Mouse (Mus musculus) erythroid progenitor cell, adult 5-6 weeks (primary cell): ENCODE results near the gene Rnf187. TPM values are rescaled to one million over a fixed set of nuclear protein-coding genes. Genes with fewer than 3 reads are reported as not detected.

Experiments used
- ATAC-seq: replicated peaks from 2 replicates; pipeline ENCODE4 v1.8.0; 2016; ENCODE audit warnings: moderate number of reproducible peaks, mild to moderate bottlenecking, moderate TSS enrichment, inconsistent platforms; ENCODE audit not compliant: poor library complexity, low FRiP score, severe bottlenecking
- total RNA-seq, 2 experiments: library from RNA; stranded (forward) in 1 of 2; stranded (reverse) in 1 of 2; fragments of 150-400 nt in 1 of 2; fragments of 186-747, 209-891 nt in 1 of 2; gene quantifications; 2 replicates each; pipeline versions ENCODE4 v1.2.3 to v1.2.4; 2015 to 2017; ENCODE audit warnings: low replicate concordance in 2 of 2

Rnf187 gene
- total RNA-seq (2015; ENCODE audit: low replicate concordance), result 104 and 109 TPM in 2 replicates
- 104 and 117 TPM in 2 replicates for total RNA-seq (2017; ENCODE audit: low replicate concordance)

DNA sequence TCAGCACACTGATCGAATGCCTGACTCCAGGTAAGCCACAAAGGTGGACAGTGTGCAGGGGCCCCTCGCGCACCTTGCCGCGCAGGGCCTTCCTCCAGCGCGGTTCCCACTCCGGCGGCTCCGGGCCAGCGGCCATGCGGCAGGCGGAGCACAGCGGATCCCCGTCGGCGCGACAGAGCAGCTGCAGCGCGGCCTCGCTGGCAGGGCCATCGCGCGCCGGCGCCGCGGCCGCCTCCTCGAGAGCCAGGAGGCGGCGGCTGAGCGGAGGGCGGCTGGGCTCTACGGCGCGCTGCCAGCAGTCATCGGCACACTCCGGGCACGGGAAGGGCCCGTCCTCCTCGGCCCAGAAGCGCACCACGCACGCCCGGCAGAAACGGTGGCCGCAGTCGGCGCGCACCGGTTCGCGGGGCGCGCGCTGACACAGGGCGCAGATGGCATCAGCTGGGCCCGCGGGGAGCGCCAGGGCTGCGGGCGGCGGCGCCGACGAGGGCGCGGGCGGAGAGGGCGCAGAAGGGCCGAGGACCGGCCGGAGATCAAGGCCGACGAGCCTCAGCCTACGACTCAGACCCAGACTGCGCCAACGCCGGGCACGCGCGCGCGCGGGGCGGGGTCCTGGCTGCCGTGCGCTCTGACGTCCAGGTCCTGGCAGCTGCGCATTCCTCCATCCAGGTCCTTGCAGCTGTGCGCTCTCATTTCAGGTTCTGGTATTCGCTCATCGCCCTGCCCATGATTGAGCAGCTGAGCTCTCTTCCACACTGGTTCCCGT, at the start of gene Rnf187:
TSS of gene Rnf187 (minus strand) at position 595 of the 766 bp plus-strand sequence.
- ATAC-seq, result peak; percentile 91

DNA sequence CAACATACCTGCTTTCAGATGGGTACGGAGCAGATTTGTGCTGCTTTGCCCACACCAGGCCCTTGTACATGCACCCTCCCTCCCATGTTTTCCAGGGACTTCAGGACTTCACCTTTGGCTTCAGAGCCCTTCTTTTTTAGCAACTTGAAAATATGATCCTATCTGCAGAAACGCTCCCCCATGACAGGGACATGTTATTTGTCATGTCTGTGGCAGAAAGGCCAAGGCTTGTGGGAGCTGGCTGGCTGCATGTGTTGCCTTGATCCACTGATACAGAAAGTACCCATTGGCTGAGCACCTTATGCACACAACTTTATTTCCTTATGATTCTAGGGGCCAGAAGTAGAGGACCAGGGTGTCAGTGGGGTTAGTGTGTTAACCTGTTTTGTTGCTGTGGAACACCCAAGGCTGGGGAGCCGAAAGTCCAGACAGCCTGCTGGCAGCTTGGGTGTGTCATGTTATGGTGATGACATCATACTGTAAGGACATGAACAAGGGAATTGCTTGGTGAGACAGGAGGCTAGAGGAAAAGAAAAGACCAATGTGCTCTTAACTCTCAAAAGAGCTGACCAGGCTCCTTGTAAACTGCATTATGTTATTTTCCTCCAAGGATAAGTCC, 46.7 kb upstream of the Rnf187 start:
- ATAC-seq, result no peak

DNA sequence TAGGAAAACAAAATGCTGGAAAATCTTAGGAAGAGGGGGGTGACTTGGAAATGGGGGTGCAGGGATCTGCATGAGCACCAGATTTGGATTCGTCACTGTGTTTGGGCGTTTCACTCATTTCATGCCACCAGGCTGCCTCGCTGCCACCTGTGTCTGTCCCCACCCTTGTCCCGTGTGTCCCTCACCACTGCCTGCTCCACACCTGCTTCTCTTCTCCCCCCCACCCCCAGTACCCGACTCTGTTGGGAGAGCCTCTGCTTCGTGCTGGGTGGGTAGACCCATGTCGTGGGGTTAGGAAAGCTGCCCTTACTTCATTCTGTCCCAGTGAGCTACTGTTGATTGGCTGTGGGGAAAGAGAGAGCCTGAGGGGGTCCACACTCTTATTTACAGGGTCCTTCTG, 45.9 kb upstream of the Rnf187 start:
- no peak for ATAC-seq

DNA sequence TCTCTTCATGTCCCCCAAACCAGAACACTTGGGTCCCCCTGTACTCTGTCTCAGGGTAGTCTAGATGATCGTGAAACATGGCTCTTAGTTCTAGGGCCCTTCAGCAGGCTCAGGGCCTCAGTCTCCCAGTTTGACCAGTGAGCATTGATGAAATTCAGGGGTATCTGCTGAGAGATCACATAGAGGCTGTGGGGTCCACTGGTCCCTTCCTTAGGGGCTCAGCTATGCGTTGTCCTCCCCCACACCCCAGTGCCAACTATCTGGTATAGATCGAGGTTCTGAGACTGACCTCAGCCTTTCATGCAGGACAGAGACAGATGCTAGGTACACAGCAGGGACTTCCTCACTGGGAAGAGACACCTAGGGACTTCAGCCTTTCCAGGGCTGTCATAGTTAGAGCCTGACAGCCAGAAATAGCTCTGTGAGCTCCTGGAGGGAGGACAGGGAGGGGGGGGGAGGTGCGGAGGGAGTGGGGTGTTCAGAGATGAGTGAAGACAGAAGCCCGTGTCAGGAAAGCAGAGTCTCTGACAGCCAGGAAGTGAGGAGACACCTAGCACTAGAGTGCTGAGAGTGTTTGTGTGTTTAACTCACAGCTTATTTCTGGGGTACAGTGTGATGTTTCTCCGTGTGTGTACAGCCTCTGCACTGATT, 45.1 kb upstream of the Rnf187 start:
- no peak for ATAC-seq

DNA sequence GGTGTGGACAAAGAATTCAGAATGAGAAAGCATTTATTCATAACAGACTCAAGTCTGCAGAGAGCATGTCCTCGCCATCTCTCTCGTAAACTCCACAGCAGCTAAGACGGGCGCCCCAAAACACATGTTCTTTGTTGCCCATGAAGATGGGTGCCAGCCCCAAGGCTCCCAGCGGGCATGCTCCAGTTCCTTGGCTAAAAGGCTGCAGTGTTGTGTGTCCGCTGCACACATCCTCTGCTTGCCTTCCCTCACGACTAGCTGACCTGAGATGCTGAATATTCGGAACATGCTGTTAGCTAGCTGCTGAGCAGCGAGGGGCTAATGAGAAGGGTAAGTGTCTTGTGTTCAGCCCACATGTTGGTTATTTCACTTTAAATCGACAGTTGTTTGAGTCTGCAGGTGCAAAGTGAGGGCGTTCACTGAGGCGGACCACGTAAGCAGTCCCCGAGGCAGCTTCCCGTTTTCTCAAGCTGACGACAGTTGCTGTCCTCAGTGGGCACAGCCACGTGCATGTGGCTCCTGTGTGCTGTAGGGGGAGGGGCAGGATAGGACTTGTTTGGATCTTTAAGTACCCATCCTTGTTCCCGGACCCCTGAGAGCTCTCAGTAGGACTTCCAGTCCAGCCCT, 43.9 kb upstream of the Rnf187 start:
- no peak for ATAC-seq

DNA sequence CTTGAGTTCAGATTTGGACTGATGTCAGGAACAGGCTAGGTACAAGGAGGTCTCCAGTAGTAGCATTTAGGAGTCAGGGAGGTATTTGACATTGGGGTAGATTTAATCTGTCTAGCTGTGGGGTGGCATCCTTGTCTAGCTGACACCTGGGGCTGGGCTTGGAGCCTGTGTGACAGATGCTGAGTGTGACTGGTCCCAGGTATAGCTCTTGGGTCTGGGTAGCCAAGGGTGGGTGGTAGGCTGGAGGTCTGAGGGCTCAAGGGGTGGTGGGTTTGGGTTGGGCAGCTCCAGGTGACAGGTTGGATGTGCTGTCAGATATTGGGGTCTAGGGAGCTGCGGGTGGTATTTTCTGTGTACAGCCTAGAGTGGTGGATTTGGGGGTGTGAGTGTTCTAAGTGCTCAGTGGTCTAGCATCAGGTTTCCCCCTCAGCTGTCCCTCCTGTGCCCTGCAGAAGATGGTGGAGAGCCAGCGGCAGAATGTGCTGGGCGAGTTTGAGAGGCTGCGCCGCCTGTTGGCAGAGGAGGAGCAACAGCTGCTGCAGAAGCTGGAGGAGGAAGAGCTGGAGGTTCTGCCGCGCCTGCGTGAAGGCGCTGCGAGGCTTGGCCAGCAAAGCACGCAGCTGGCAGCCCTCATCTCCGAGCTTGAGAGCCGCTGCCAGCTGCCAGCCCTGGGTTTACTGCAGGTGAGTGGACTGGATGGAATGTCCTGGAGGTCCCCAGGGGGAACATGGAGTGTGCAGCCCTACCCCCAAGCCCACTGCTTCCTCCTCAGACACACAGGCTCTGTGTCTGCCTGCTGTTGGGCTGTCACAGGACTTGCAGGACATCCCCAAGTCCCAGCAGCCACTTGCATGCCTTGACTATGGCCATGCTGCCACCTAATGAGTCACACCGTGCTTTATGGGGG, 43.1 kb upstream of the Rnf187 start:
- ATAC-seq, result peak; percentile 60

DNA sequence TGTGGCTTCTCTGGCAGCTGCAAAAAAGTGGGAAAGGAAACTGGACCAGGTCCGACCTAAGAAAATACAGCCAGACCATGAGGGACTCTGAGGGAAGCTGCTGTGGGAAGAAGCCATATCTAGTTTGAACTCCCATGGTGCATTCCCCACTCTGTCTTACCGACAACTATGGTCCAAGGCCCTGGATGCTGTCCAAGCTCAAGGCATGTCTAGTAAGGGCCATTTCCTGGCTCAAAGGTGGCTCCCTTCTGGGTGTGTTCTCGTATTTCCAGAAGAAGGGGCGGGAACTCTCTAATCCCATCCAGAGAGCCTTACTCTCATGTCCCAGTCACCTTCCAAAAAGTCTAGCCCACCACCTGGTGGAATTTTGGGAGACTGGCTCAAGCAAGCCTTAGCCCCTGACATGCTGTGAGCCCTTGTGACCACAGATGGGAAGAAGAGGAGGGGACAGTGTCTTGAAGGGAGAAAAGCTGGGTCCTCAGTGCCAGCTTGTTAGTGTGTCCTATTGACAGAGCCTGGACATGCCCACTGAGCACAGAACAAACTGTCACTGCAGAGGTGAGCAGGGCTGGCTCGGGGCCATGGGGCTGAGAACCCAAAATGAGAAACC, 41.8 kb upstream of the Rnf187 start:
- ATAC-seq, result no peak

DNA sequence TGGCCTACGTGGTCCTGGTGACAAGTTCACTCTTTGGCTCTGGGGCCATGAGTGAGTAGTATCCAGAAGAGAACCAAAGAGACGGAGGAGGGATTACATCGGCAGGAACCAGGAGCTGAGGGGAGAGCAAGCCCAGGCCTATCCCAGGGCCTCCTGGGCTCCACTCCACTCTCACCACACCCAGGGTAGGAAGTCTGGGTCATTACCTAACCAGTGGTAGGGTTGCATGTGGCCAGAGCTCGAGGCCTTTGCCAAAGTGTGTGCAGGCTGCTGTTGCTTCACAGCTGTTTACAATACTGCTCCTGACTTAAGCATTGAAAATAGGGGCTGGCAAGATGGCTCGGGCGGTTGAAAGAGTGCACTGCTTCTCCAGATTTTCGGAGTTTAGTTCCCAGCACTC, 40.9 kb upstream of the Rnf187 start:
- no peak for ATAC-seq

DNA sequence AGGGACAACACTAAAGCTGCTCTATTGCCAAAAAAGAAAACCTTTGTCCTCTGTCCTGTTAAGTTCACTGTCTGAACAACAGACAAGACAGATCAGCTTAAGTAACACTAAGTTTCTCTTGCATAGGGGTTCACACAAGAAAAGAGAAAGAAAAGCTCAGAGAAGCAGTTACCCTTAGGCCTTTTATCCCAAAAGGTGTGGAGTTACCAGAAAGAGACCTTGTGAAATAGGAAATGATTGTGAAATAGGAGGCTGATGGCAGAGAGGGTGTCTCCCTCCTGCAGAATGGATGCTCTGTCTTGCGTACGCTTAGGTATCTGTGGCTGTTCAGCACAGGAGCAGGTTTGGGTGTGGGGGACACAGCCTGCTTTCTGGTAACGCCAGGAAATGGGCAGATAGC, 40.5 kb upstream of the Rnf187 start:
- no peak for ATAC-seq

DNA sequence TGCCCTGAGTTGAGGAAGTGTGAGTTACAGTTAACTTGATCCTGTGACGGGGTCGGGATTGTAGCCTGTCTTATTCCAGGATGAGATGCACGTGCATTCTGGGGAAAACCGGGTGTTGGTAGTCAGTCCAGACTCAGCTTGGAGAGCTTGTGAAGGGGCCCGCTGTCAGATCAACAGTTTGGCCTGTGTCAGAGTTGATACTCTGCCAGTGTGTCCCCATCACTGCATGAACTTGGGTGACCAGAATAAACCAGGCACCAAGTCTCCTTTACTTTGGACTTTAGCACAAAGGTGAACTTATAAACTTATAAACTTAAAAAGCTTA, 40.0 kb upstream of the Rnf187 start:
- peak; percentile 7; the same call in 1 of the 2 replicates for ATAC-seq

DNA sequence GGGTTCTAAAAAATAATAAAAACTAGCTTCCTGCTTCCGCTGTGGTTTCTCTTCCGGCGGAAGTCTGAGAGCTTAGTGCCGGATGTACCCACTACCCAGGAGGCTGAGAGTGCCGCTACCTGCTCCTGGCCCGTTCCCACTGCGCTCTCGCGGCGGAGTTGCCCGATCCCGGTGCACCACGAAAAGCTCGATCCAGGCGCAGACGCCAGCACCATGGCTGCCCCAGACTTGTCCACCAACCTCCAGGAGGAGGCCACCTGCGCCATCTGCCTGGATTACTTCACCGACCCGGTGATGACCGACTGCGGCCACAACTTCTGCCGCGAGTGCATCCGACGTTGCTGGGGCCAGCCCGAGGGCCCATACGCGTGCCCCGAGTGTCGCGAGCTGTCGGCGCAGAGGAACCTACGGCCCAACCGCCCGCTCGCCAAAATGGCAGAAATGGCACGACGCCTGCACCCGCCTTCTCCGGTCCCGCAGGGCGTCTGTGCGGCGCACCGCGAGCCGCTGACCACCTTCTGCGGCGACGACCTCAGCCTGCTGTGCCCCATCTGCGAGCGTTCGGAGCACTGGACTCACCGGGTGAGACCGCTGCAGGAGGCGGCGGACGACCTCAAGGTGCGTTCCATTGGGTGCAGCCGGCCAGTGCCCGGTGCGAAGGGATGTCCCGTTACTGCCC, 39.5 kb upstream of the Rnf187 start, which contains the start of gene Trim11:
TSS of gene Trim11 (plus strand) at position 67 of the 679 bp plus-strand sequence.
- peak; percentile 42 for ATAC-seq

DNA sequence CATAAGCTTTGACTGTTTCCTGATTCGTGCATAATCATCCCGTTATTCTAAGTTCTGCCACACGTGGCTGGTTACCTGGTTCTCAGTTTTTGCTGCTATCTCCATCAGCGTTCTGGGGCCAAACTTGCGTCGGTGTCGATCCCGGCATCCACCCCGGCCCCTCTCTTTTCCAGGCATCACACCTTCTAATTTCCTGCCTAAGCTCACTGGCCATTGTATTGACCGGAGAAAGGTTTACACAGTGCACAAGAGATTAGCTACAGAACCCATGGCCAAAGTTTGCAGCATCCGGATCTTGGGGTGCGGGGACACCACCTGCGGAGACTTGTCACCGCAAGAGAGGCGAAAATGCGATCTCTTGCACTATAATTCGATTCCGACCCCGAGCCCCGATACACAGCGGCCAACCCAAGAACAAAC, 38.9 kb upstream of the Rnf187 start:
- ATAC-seq, result peak; percentile 27

DNA sequence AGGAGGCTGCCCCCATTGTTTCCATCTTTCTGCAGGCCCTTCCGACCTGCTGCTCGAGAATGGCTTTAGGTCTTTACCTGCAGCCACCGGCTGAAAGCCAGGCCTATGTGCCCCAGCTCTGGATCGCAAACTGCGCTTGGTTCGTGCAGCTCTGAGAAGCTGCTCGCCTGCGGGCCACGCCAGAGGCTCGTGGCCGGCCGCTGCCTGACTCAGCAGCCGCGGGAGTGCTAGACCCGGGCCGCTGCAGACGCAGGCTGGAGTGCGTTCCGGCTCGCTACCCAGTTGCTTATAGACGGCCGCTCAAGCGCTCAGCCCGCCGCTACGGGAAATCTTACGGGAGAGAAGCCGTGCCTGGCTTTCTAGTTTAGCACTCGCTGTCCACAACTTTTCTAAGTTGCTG, 38.4 kb upstream of the Rnf187 start:
- peak; percentile 78 for ATAC-seq

DNA sequence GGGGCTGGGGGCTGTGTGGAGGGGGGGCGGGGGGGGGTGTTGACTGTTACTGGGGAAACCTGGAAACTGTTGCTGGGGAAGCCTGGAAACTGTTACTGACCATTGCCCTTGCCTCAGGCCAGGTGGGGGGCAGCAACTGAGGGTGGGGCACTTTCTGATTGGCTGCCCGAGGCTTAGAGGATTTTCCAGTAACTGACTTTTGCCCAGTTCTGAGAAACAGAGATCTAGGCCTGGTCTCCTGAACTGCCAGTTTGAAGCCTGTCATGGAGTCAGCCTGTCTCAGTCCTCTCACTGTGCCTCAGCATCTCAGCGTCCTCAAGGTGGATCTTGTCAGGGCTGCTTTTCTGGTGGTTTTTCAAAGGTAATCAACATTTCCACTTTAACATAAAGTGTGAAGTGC, 35.7 kb upstream of the Rnf187 start:
- no peak for ATAC-seq

DNA sequence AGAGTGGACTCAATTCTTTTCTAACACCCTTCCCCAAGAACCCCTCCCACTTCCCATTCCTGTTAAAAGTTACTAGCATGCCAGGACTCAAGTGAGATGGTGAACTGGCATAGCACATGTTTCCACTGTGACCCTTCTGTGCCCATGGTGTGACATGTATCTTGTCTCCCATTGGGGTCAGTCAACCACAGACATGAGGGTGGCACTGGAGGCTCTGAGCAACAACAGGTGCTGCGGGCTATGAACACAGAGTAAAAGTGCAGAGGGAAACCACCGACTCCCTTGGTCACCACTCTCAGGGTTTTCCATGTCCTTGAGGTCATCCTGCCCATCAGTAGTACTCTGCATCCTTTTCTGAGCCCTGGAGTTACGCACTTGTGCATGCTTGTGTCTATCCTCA, 33.1 kb upstream of the Rnf187 start:
- no peak for ATAC-seq

DNA sequence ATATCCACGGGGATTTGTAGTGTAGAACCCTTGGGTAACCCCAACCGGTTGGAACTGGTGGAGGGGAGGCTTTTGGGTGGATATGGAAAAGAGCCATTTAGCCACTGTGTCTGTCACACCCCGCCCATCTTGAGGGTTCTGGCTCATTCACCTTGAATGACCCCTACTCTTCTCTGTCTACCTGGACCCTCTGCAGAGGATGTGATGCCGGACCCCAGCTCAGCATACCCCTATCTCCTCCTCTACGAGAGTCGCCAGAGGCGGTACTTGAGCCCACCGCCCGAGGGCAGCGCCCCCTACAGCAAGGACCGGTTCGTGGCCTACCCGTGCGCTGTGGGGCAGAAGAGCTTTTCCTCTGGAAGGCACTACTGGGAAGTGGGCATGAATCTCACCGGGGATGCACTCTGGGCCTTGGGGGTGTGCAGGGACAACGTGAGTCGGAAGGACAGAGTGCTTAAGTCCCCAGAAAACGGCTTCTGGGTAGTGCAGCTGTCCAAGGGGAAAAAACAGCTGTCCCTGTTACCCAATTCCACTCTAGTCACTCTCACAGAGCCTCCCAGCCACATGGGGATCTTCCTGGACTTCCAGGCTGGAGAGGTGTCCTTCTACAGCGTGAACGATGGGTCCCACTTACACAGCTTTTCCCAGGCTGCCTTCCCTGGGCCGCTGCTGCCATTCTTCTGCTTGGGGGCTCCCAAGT, 32.3 kb upstream of the Rnf187 start:
- ATAC-seq, result no peak

DNA sequence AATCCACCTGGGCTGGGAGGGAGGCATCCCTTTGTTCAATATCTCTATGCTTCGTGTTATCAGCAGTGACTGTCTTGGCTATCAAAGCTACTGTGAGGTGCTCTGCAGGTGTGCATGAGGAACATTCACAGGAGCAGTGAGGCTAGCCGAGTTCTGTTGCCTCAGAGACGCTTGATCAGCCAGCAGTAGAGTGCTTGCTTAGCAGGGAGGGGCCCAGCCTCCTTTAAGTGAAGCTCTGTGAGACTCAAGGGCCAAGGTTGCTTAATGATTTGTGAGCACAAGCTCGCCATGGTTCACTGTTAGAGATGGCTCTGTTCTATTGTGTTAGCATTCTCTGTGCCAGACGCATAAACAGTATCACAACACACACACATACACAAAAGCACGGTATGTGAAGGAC, 30.9 kb upstream of the Rnf187 start:
- no peak for ATAC-seq

DNA sequence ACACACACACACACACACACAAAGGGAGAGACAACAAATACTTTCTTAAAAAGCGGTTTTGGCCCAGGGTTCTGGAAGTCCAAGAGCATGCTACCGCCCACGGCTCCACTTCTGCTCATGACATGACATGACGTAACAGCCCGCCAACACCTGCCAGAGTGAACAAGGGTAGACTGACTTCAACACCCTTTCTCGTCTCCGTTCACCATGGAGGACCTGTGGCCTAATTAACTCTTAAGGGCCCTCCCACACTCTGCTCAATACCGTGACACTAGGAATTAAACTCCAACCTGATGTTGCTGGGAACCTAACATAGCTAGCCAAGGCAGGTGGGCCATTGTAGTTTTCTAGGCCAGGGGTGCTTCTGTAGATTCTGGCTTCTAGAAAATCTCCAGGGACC, 30.3 kb upstream of the Rnf187 start:
- ATAC-seq, result no peak
